Comparison of ENCODE assay signal across 8 mouse cellular contexts in the genomic region with DNA sequence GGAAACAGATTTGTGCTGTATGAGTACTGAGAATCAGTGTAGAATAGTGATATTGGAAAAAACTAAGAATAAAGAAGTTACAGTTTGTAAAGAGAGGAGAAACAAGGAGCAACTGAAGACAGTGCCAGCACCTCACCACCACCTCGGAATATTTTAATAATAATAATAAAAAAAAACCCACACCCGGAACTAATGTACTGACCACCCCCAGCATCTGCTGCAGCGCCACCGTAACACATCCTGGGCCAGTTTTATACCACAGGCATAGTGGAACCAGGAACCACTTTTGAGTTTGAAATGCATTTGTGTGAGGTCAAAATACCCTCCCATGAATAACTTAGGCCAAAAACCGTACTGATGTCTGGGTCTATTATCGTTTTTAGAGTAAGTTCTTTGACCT. TPM values are rescaled to one million over a fixed set of nuclear protein-coding genes. Genes with fewer than 3 reads are reported as not detected.
DNase-seq lines count a peak whose midpoint lies in the region; ATAC-seq and TF ChIP-seq lines count a peak whose summit lies in the region.

No protein-coding gene starts in this region.

- DNase-seq in kidney, adult 2 months = no peak
- DNase-seq in kidney, postnatal 4 days = no peak
- no peak for DNase-seq in ES-E14 (ENCODE audit: low read depth, low spot score)
- no peak for DNase-seq in thymus, adult 18-20 months
- DNase-seq in layer of hippocampus, adult 11-12 months (ENCODE audit: low spot score) = no peak

- TF ChIP-seq CTCF in kidney, adult 2 months (conservative IDR thresholded peaks at IDR 0.05; ENCODE audit: insufficient read depth, insufficient read length, low read depth, low read length) = no peak

- no peak for TF ChIP-seq POLR2A in kidney, adult 2 months (IDR thresholded peaks at IDR 0.05; ENCODE audit: low read depth, low read length)

- peak overlapping the region; percentile 95 for H3K4me2 ChIP-seq in hindbrain, embryonic 13.5 days
- peak overlapping the region; percentile 96; the same call in 1 of the 2 replicates for H3K4me2 ChIP-seq in midbrain, embryonic 15.5 days

- H3K4me1 ChIP-seq in kidney, adult 2 months (ENCODE audit: control insufficient read depth, insufficient read depth, low read length) = peaks cover 21% of the 10 kb centered on the region
- H3K4me1 ChIP-seq in ES-E14 (ENCODE audit: control insufficient read depth in 2 of 2, insufficient read depth in 2 of 2, low read length in 2 of 2, poor library complexity in 1 of 2) = peaks cover 7 to 8% of the 10 kb centered on the region in 2 experiments
- peaks cover 35% of the 10 kb centered on the region for H3K4me1 ChIP-seq in hindbrain, embryonic 13.5 days (replicated peaks)
- peaks cover 24% of the 10 kb centered on the region for H3K4me1 ChIP-seq in midbrain, embryonic 15.5 days

- H3K36me3 ChIP-seq in kidney, adult 2 months (ENCODE audit: control insufficient read depth, insufficient read depth, low read length) = no peaks in the 10 kb centered on the region
- no peaks in the 10 kb centered on the region for H3K36me3 ChIP-seq in ES-E14 (ENCODE audit: control insufficient read depth, insufficient read depth, low read length, poor library complexity, severe bottlenecking)
- H3K36me3 ChIP-seq in hindbrain, embryonic 13.5 days = no peaks in the 10 kb centered on the region
- H3K36me3 ChIP-seq in midbrain, embryonic 15.5 days (replicated peaks) = no peaks in the 10 kb centered on the region

- no peak for ATAC-seq in hindbrain, embryonic 13.5 days (ENCODE audit: low FRiP score)
- ATAC-seq in midbrain, embryonic 15.5 days (replicated peaks) = no peak
- no peak for ATAC-seq in monocyte, adult 5-6 weeks (replicated peaks; ENCODE audit: insufficient number of reproducible peaks, low FRiP score, low TSS enrichment, poor library complexity, severe bottlenecking)

- H3K27me3 ChIP-seq in kidney, adult 2 months (replicated peaks; ENCODE audit: control insufficient read depth, insufficient read depth, low read length) = no peaks in the 10 kb centered on the region
- H3K27me3 ChIP-seq in hindbrain, embryonic 13.5 days = peaks cover 65% of the 10 kb centered on the region
- peaks cover 43% of the 10 kb centered on the region for H3K27me3 ChIP-seq in midbrain, embryonic 15.5 days (replicated peaks)

- H3K27ac ChIP-seq in kidney, adult 2 months (ENCODE audit: insufficient read depth, low read depth, low read length) = no peak overlapping the region; the same call in 1 of the 2 replicates
- H3K27ac ChIP-seq in ES-E14 (ENCODE audit: insufficient read depth, low read depth, low read length, poor library complexity, severe bottlenecking) = no peak overlapping the region
- no peak overlapping the region for H3K27ac ChIP-seq in hindbrain, embryonic 13.5 days
- H3K27ac ChIP-seq in midbrain, embryonic 15.5 days = no peak overlapping the region

- H3K9ac ChIP-seq in ES-E14 (ENCODE audit: insufficient read depth, low read depth, low read length, poor library complexity, severe bottlenecking) = no peak overlapping the region; the same call in 1 of the 2 replicates
- H3K9ac ChIP-seq in hindbrain, embryonic 13.5 days = no peak overlapping the region
- no peak overlapping the region for H3K9ac ChIP-seq in midbrain, embryonic 15.5 days

- 27% methylated on average over 6 of the region's 6 CpGs for WGBS in kidney, adult 2 months
- 36% methylated on average over 6 of the region's 6 CpGs for WGBS in hindbrain, embryonic 13.5 days
- 41% methylated on average over 6 of the region's 6 CpGs for WGBS in midbrain, embryonic 15.5 days

- in situ Hi-C loops in ES-E14 (cut with MboI; ENCODE audit: low sequenced_read_pairs in 2 of 2, unreplicated experiment in 2 of 2) = no loop called here

- H3K9me3 ChIP-seq in ES-E14 (ENCODE audit: control insufficient read depth, insufficient read depth, low read depth, low read length) = no peaks in the 10 kb centered on the region
- no peaks in the 10 kb centered on the region for H3K9me3 ChIP-seq in hindbrain, embryonic 13.5 days
- no peaks in the 10 kb centered on the region for H3K9me3 ChIP-seq in midbrain, embryonic 15.5 days

- peak overlapping the region; percentile 97 for H3K4me3 ChIP-seq in kidney, adult 2 months (ENCODE audit: insufficient read depth, low read depth, low read length)
- peak overlapping the region; percentile 39 to 77; a peak in 3 of 4 replicates for H3K4me3 ChIP-seq in ES-E14 (ENCODE audit: insufficient read depth in 1 of 2, low read depth in 1 of 2, low read length in 2 of 2, poor library complexity in 1 of 2, severe bottlenecking in 1 of 2)
- H3K4me3 ChIP-seq in hindbrain, embryonic 13.5 days = peak overlapping the region; percentile 65
- H3K4me3 ChIP-seq in midbrain, embryonic 15.5 days = peak overlapping the region; percentile 7; the same call in 1 of the 2 replicates

TF ChIP-seq in ES-E14, 5 proteins besides CTCF, POLR2A, EP300 and RAD21:
- TF ChIP-seq ZC3H11A (IDR thresholded peaks at IDR 0.05; ENCODE audit: borderline replicate concordance, low read depth, low read length) = no peak
- no peak for TF ChIP-seq HCFC1 (IDR thresholded peaks at IDR 0.05; ENCODE audit: borderline replicate concordance, insufficient read depth, low read length)
- TF ChIP-seq CHD2 (IDR thresholded peaks at IDR 0.05; ENCODE audit: low read depth, low read length) = no peak
- TF ChIP-seq MAFK (IDR thresholded peaks at IDR 0.05; ENCODE audit: insufficient read depth, low read depth, low read length) = no peak
- TF ChIP-seq ZNF384 (IDR thresholded peaks at IDR 0.05; ENCODE audit: low read depth, low read length) = no peak

RNA-seq across cellular contexts. Expression of a gene that starts 1.3 kb away (rescaled TPM):
- polyA plus RNA-seq in kidney, adult 2 months (2012; rRNA removed) = 129 and 152 TPM in 2 replicates
- total RNA-seq in ES-E14 (2012; rRNA removed) = 131 and 180 TPM in 2 replicates
- polyA plus RNA-seq in hindbrain, embryonic 13.5 days (2015; fragmentation: Nextera tagmentation; extraction: Ambion mirVana) = 53.9 and 94.4 TPM in 2 replicates
- polyA plus RNA-seq in midbrain, embryonic 15.5 days (2015; fragmentation: Nextera tagmentation; extraction: Ambion mirVana) = 32.5 and 39.6 TPM in 2 replicates
- total RNA-seq in monocyte, adult 5-6 weeks (2017) = 389 to 480 TPM (median 421 TPM) in 3 replicates

Comparison
In these comparisons a context has a peak if more than half of its experiments do, and no peak if none do; other contexts are left out.
1. H3K4me3 ChIP-seq: peak in every context shown above with its lines; median percentile 97 in kidney, adult 2 months; 65 in hindbrain, embryonic 13.5 days; 58 in ES-E14; 7 in midbrain, embryonic 15.5 days.